Mouse (Mus musculus): Measurements from ENCODE around the gene Olfr463.

GRCm38 (mm10) chr11:87930348-87930747 is 33.2 kb upstream of the Olfr463 start:
- TF ChIP-seq ZMIZ1 (IDR thresholded peaks at IDR 0.05; ENCODE audit: low read depth, low read length): no peak
- no peak for TF ChIP-seq SIN3A (IDR thresholded peaks at IDR 0.05; ENCODE audit: low read length)
- TF ChIP-seq POLR2A (IDR thresholded peaks at IDR 0.05; ENCODE audit: low read depth, low read length): no peak
- TF ChIP-seq CTCF (conservative IDR thresholded peaks at IDR 0.05 in 1 of 2, IDR thresholded peaks at IDR 0.05 in 1 of 2; ENCODE audit: low read depth in 2 of 2, low read length in 2 of 2): no peak
- TF ChIP-seq MXI1 (IDR thresholded peaks at IDR 0.05; ENCODE audit: low read depth, low read length): no peak
- no peak for TF ChIP-seq TBP (conservative IDR thresholded peaks at IDR 0.05; ENCODE audit: low read depth, low read length)

Data from CH12.LX (cell line).